Mouse (Mus musculus): ENCODE measurements around the gene Txnl4b.

Txnl4b gene

DNA sequence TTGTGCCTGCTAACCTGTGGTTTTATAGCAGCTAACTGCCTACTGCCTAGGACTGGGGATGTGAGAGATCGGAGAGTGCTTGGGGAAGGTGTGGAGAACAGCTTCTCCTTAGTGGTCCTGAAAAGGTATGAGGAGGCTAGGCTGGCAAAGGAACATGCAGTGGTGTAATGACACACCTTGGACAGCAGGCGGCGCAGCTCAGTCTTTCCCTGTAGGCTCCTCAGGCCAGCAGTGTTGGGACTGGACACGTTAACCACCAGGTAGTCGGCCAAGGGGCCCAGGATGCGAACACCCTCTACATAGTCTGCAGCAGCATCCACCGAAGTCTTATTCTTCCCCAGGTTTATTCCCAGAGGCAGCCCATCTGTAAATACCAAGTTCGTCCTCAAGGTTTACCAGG, 30.2 kb downstream of the Txnl4b start:
- peak; percentile 49 for DNase-seq (ENCODE audit: low read depth, low spot score)

DNA sequence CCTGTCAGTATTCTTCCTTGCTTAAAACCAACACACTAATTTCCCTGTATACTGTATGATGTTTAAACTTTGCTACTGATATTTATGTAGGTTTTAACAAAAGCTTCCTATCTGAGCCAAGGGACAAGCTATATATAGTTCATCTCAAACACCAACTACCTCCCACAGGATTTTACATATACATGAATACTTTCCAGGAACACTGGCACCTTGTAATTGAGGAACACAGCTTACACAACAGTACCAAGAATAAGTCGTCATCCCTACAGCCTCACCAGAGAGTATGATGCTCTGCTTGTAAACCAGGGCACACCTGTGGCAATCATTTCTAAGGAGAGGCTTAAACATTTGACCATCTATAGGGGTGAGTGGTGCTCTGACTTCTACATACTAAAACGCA, 41.0 kb downstream of the Txnl4b start:
- peak; percentile 47 for DNase-seq (ENCODE audit: low read depth, low spot score)

DNA sequence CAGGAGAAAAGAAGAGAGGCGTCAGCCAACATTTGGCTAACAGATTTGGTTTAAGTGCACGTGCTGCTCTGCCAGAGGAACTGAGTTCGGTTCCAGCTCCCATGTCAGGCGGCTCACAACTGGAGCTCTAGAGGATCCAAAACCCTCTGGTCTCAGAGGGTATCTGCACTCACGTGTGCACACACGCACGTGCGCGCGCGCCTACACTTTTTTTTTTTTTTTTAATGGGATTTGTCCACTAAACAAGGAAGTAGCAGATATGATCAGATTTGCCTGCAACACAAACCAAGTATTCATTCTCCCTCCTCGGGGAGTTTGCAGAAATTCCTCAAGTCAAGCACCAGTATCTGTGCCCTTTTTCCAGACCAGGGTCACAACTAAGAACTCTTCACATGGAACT, 42.0 kb downstream of the Txnl4b start:
- peak; percentile 23 for DNase-seq (ENCODE audit: low read depth, low spot score)

DNA sequence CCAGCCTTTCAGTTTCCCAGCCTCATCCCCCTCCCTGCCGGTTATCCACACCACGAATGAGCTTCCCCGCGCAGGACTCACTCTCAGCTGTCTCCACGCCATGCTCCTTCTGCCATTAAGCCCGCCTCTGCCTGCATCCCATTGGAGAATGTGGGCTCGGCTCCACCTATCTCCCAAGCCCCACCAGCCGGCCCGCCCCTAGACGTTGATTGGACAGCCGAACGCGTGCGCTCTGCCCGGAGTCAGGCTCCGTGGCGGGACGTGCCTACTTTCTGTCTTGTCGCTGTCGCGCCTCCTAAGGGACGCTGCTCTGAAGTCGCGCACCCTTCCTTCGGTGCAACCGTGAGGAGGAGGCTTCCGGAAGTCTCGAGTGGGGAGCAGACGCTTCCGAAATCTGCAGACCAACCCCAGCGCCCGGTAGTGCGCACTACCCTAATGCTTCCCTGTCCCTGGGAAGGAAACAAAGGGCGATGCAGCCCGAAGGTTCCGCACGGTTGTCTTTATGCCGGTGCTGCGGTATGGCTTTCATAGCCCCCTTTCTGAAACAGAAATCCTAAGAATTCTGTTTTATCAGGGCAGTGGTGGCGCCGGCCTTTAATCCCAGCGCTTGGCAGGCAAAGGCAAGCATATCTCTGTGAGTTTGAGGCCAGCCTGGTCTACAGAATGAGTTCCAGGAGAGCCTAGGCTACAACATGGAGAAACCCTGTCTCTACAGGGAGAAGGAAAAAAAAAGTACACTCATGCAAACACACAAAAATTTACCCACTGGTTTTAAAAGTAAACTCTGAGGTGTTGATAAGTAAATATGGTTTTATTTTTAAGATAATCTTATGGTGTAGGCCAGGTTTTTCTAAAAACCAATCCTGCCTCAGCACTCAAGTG, 42.8 kb downstream of the Txnl4b start, which contains the start of gene Dhodh:
Dhodh (minus strand) TSS at position 403 of the 882 bp plus-strand sequence.
- DNase-seq (ENCODE audit: low read depth, low spot score) = peak; percentile 99

DNA sequence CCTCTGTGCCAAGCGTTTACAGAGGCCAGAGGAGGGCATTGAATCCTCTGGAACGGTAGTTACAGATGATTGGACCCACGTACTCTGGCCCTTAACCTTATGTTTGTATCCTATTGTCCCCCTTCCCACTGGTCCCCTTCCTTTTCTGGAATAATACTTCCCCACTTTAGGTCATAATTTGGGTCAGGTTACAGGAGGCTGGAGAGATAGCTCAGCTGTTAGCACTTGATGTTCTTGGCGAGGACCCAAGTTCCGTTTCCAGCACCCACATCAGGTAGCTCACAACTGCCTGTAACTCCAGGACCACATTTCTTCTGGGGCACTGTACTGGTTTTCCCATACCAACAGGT, 43.4 kb downstream of the Txnl4b start:
- peak; percentile 20 for DNase-seq (ENCODE audit: low read depth, low spot score)

DNA sequence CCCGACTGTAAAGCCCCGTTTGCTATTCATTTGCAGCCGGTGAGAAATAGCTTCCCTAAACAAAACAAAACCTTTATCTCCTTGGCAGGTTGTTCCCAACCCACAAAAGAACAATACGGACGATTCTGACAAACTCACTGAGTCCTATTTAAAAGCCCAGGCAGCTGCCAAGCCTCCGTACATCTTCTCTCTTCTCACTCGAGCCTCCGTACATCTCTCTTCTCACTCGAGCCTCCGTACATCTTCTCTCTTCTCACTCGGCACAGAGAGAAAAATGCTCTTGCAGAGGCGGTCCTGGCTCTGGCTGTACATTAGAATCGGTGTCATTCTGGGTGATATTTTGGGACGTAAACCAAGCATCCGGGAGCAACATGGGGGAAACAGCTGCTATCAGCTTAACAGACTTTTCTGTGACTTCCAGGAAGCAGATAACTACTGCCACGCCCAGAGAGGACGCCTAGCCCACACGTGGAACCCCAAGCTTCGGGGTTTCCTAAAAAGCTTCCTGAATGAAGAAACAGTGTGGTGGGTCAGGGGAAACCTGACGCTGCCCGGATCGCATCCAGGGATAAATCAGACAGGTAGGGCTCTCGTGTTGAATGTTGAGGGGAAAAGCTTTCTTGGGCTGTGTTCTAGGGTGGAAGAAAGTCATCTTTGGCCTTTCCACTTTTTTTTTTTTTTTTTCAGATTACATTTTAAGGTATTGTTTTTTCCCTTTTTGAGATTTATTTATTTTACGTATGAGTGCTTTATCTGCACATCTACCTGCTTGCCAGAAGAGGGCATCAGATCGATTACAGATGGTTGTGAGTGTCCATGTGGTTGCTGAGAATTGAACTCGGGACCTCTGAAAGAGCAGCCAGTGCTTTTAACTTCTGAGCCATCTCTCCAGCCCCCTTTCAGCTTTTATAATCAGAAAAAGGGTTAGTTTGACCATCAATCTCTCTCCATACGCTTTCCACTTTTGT, 48.8 kb downstream of the Txnl4b start, which contains the start of gene Pkd1l3:
Pkd1l3 (plus strand) TSS at position 275 of the 968 bp plus-strand sequence.
- peak; percentile 59 for DNase-seq (ENCODE audit: low read depth, low spot score)

DNA sequence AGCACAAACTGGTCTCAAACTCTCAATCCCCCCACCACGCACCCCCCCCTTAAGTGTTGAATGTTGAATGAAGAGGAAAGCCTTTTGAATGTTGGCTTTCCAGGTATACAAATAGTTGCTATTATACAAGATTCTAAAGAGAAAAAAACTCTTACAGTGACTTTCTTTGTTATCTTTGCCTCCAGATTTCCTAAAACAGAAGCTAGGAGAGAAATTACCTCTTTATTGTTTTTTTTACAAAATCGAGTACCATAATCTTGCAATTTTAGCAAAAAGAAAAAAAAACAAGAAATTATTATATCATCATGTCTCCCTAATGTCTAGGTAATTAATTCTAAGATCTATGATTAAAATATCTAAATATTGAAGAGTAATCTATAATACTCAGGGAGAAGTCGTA, 49.9 kb downstream of the Txnl4b start:
- DNase-seq (ENCODE audit: low read depth, low spot score) = no peak

Data from brain, adult 2 months (tissue).